Mouse (Mus musculus) layer of hippocampus, postnatal 36 days (tissue): ENCODE results near the gene Hist1h2bg. TPM values are rescaled to one million over a fixed set of nuclear protein-coding genes. Genes with fewer than 3 reads are reported as not detected.

Source experiments
- DNase-seq, 2 experiments: peaks; one replicate each; pipeline ENCODE4 v3.0.0; 2022
- total RNA-seq, 2 experiments: library from RNA; stranded (reverse); gene quantifications; 2 replicates each; pipeline ENCODE4 v1.2.3; 2021

The Hist1h2bg gene
- total RNA-seq, result 10 to 100 TPM; 74.7 to 86.4 TPM

DNA sequence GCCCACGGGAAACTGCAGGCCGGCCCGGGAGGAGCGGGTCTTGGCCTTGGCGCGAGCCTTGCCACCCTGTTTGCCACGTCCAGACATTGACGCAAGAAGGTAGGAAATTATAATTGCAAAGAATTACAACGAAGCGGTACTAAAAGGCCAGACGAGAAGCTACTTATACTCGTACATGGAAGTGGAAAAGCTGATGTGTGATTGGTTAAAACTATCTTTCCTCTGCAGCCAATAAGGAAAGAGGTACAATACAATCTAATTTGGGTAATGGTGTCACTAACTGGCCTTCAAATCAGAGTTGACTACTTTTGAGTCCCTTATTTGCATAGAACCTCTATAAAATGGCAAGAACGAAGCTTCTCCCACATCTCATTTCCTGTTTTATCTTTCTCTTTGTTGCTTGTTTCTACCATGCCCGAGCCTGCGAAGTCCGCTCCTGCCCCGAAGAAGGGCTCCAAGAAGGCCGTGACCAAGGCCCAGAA lies at the start of gene Hist1h2bg, which contains the start of gene Hist1h2ae:
Gene Hist1h2bg (plus strand): TSS at position 375 of the 482 bp plus-strand sequence.
Gene Hist1h2ae (minus strand): TSS at position 199 of the 482 bp plus-strand sequence.
- DNase-seq, result peak; percentile 79

DNA sequence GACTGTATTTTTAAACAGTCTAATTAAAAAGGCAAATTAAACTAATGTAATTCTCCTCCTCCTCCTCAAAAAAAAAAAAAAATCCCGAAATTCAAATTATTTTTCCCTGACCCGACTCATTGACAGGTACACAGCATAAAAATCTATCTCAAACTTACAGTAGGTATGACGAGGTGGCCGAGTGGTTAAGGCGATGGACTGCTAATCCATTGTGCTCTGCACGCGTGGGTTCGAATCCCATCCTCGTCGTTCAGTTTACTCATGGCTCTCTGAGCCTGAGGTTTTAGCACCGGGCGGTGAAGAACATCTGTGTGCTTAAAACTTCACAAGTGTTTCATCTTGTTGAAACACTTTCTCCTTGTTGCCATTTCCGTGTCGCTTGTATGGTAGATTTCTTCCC lies 49.5 kb upstream of the Hist1h2bg start:
- peak; percentile 74 to 77 for DNase-seq

DNA sequence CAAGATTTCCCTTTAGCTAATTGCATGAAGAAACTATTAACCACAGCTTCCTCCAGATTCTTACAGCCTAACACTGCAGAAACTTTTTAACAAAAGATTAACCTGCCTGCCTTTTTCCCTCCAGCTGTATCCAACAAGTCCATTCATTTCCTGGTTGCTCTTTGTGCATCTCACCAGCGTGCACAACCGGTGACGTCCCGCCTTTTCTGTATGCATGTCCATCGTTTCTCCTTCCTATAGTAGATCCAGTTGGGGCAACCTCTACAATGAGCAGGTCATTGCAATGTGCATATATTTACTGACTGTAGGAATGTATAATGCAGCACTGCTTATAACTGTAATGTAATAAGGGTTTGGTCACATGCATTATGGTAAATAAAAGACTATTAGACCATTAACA lies 47.2 kb upstream of the Hist1h2bg start:
- no peak for DNase-seq

DNA sequence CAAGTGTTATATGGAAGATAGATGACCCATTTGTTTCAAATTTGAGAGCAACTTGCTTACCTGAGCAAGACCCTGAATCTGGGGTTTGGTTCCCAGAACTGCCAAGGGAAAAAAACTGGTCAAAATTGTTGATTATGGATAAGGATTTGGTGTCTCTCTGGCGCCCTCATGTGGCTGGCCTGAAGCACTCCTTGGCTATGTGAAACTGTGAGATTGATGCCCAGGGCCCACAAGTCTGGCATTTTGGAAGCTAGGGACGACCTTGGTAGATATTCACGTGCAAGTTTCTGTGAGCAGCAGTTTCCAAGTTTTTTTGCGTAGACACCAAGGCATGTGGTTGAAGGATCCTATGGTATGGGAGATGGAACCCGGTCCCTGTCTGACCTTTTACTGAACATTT lies 46.5 kb upstream of the Hist1h2bg start:
- DNase-seq, result peak; percentile 66 to 76

DNA sequence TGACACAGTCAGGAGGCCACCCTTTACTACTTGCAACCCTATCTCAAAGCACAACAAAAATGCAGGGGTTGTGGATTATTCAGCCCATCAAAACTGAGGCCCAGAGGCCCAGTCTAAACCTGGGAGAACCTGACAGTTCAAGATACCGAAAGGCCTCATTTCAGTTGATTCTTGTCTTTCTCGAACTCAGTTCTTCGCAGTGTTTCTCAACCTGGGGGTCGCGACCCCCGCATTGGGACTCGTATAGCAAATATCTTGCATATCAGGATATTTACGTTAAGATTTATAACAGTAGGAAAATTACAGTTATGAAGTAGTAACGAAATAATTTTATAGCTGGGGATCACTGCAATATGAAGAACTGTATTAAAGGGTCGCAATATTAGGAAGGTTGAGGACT lies 45.3 kb upstream of the Hist1h2bg start:
- DNase-seq, result no peak

DNA sequence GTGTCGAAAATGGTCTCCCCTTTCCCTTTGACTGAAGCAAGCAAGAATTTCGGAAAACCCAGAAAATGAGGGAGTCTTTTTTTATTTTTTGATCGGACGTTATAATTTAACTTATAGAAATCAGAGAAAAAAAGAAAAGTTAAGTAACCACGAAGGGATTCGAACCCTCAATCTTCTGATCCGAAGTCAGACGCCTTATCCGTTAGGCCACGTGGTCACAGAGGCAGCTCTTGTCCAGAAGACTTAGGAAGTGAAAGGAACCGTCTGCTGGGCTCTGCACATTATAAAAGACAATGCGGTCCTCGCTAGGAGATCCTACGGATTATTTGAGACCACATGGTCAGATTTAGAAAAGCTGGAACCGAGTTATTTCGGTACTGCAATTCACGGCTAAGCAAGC lies 44.9 kb upstream of the Hist1h2bg start:
- peak; percentile 89 to 94 for DNase-seq

DNA sequence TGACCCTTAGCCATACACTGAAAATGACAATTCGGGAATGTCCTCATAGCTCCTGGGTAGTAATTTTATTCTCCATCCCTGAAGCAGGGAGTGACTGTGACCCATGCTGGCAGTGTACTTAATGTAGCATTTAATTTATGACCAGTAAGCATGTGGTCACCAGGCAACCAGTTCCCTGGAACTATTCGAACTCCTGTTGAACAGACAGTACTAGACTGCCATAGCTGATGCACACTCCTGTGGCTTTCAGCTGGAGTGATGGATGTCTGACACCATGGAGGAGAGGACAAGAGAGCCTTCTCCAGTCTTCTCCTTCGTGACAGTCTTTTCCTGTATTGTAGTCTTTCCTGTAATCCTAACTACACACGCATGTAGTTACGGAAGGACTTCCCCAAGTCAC lies 42.2 kb upstream of the Hist1h2bg start:
- DNase-seq, result no peak

DNA sequence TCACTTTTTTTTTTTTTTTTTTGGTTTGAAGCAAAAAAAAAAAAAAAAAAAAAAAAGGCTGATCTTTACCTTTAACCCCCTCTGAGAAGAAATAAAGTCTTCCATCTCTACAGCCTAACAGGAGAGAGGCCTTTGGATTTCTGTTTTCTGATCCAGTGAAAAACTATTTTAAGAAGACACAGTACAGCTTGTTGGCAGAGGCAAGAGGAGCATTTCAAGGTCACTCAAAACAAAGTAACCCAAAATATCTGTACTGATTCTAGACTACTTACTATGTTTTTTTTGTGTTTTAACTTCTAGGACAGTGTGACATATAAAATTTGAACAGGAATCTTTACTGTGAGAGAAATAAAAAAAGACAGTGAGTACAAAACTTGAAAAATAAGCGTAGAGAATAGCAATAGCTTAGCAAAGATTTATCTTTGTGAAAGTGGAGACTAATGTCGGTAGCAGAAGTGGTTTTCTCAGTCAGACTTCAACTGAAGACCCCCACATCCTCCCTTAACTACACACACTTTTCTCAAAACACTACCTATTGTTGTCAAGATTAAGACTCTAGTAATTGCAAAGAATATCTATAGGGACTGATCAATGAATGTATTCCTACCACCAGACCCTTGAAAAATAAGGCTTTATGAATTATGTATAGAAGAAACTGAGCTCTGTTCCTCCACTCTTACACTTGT lies 41.6 kb upstream of the Hist1h2bg start:
- no peak for DNase-seq

DNA sequence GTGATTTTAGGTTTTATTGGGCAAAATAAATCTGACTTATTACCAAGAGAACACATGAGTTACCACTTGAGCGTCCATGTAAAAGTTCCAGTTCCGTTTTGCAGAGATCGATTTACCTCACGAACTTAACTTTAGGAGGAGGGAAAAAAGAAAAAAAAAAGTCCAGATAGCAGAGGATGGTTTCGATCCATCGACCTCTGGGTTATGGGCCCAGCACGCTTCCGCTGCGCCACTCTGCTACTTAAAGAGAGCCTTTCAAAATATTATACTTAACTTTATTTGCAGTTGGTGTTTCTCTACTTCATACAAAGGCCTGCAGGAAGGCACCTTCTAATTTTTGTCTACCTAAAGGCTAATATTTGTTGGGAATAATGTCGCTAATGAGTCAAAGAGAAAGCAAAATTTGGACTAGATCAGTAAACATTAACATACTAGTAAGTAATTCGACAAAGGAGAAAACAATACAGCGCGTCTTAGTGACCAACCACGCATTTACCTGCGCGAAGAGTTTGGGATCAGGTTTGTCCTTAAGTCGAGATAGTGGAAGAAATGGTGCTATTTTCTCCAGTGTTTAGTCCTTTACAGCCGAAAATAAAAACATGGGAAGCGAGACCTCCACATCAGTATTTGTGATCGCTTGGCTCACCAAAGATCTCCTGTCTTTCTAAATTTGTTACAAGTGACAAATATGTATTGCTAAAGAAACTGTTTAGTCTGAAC lies 40.9 kb upstream of the Hist1h2bg start:
- peak; percentile 66 to 76 for DNase-seq

DNA sequence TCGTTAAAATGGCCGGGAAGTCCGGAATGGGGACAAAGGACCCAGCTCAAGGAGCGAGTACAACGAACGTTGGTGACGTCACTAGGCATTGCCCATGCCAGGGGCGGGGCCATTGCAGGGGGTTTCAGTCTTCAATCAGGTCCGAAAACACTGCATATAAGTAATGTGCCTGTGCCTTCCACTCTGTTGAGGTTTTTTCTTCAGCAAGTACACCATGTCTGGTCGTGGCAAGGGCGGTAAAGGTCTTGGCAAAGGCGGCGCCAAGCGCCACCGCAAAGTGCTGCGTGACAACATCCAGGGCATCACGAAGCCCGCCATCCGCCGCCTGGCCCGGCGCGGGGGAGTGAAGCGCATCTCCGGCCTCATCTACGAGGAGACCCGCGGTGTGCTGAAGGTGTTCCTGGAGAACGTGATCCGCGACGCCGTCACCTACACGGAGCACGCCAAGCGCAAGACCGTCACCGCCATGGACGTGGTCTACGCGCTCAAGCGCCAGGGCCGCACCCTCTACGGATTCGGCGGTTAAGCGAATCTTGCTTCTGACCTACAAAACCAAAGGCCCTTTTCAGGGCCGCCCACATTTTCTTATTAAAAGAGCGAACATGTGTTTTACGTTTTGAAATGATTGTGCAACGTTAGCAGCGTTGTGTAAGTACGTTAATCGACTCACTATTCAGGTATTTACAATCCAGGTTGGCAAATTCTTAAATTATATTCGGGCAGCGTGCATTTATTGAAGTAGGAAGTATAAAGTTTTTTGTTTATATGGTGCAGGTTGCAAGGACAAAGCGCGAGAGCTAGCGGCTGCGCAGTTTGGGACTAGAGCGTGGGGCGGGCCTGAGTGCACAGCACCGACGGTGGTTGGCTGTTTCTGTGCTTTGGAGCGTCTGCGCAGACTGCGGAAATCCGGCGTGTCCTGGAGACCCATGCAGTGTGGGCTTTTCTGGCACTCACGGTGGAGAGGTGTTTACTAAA lies 40.0 kb upstream of the Hist1h2bg start, which contains the start of gene Hist1h4h:
Gene Hist1h4h (plus strand): TSS at position 150 of the 975 bp plus-strand sequence.
- peak; percentile 96 for DNase-seq

DNA sequence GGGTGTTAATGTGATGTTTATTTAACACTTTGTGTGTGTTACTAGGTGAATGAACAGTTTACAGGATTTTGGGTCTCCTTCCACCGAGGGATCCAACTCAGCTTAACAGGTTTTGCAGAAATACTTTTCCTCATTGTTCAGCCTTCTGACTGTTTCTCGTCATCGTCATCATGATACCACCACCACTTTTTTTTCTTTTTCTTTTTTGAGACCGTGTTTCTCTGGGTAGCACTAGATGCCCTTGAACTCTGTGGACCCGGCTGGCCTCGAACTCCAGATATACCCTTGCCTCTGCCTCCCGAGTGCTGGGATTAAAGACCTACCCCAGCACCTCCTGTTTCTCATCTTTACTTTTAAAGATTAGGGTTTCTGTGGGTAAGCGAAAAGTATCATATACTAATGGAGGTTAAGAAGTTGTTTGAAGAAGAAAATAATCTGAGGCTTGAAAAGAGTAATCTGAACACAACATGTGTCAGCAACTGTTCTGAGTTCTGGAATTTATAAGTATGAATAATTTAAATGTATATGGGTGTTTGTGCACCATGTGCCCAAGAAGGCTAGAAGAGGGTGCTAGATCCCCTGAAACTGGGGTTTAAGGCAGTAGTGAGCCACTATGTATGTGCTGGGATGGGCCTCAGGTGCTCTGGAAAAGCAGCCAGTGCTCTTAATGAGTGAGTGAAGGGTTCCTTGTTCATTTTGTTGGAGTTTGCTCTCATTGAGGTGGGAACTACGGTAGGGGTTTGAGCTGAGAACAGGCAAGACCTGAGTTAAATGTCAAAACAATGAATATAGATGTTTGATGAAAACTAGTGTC lies 38.7 kb upstream of the Hist1h2bg start:
- DNase-seq, result no peak

DNA sequence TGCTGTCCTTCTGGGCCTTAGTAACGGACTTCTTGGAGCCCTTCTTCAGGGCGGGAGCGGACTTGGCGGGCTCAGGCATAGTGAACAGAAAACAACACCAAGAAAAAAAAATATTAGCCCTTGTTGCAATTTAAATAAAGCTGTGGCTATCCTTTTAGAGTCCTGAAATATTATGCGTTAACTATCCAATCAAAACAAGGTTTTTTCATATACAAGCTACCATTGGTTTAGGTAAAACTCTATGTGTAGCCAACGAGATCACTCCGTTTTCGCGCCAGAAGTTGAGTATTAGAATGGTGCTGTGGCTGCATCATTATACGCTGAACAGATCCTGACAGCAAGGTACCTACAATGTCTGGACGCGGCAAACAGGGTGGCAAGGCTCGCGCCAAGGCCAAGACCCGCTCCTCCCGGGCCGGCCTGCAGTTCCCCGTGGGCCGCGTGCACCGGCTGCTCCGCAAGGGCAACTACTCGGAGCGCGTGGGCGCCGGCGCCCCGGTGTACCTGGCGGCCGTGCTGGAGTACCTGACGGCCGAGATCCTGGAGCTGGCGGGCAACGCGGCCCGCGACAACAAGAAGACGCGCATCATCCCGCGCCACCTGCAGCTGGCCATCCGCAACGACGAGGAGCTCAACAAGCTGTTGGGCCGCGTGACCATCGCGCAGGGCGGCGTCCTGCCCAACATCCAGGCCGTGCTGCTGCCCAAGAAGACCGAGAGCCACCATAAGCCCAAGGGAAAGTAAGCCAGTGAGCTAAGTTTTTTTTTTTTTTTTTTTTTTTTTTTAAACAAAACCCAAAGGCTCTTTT lies 37.4 kb upstream of the Hist1h2bg start, which contains the start of gene Hist1h2af:
Gene Hist1h2af (plus strand): TSS at position 347 of the 808 bp plus-strand sequence.
- DNase-seq, result peak; percentile 54 to 61

DNA sequence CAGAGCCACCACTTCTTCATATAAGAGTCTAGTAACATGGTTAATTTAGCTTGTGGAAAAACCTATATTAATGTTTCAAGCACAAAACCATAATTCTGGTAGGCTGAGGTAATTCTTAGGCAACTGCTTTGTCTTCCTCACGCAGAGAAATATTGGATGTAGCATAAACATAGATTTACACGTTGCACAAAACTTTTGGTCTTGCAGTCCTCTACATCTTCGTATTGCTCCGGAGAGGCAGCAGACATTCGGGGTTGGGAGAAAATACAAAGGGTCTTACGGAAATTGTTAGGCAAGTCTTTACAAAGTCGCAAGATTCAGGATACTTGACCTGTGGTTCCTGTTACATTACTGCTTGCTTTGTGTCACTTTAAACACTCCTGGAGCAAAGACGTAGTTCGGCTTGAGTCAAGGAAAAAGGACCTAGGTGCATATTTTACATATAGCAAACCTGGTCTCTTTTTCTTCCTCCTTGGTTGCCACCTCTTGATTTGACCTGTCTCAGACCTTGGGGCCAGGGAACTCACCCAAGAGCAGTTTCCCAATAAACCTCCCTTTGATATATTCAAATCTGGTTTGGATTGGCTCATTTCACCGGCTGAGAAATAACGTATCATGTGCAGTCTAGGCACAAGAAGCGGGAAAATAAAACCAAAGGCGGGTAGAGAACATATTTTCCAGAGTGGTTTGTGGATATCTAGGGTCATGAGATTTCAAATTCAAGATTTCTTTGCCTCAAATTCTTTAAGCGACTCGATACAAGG lies 36.6 kb upstream of the Hist1h2bg start:
- DNase-seq, result peak in 1 of 2 experiments; percentile 24

DNA sequence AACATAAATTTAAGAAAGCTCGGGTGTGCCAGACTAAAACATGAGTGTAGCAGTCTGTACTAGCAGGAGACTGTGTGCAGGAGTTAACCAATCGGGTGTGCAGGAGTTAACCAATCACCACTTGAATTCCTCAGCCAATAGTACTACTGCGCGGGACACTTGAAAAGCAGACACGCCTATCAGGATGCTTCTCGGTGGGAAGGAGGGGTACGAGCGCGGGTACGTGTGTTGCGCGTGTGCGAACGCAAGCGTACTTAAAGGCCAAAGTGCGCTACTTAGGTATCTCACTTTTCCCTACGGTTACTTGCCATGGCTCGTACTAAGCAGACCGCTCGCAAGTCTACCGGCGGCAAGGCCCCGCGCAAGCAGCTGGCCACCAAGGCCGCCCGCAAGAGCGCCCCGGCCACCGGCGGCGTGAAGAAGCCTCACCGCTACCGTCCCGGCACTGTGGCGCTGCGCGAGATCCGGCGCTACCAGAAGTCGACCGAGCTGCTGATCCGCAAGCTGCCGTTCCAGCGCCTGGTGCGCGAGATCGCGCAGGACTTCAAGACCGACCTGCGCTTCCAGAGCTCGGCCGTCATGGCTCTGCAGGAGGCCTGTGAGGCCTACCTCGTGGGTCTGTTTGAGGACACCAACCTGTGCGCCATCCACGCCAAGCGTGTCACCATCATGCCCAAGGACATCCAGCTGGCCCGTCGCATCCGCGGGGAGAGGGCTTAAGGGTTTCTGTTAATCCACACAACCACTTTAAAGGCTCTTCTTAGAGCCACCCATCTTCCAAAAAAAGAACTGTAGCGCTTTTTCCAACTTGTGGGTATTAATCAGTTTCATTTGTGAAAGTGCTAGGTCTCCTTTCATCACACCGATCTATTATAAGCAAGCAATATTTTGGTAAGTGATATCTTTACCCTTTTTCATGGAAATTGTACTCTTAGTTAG lies 35.8 kb upstream of the Hist1h2bg start, which contains the start of gene Hist1h3g:
Gene Hist1h3g (plus strand): TSS at position 286 of the 939 bp plus-strand sequence.
- DNase-seq, result peak; percentile 86 to 87

DNA sequence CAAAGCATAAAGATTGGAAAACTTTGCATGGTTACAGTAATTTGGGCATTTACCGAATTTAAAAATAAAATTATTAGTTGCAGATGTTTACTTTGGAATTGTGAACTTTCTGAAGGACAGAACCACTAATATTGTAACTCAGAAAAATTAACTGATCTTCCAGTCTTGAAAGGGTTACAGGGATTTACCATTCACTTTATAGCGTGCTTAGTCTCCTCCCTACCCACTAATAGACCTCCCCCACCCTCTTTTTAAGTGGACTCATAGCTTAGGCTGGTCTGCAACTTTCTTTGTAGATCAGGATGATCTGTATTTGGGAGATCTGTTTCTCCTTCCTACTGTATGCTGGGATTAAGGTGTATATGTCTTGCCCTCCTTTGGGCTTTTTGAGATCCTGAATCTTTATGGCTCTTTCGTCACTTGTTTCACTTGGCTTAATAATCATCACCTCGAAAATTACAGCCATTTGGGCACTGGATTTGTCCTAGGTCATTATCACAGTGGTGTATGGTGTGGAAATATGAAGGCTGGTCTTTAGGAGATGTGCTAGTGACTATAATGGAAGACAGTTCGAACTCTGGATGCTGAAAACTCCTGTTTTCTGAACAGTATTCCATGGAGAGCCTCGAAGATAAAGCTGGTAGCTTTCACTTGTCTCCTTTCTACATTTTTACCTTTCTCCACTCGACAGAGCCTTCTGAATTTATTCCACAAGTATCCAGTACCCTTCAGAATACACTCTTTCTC lies 34.9 kb upstream of the Hist1h2bg start:
- no peak for DNase-seq

DNA sequence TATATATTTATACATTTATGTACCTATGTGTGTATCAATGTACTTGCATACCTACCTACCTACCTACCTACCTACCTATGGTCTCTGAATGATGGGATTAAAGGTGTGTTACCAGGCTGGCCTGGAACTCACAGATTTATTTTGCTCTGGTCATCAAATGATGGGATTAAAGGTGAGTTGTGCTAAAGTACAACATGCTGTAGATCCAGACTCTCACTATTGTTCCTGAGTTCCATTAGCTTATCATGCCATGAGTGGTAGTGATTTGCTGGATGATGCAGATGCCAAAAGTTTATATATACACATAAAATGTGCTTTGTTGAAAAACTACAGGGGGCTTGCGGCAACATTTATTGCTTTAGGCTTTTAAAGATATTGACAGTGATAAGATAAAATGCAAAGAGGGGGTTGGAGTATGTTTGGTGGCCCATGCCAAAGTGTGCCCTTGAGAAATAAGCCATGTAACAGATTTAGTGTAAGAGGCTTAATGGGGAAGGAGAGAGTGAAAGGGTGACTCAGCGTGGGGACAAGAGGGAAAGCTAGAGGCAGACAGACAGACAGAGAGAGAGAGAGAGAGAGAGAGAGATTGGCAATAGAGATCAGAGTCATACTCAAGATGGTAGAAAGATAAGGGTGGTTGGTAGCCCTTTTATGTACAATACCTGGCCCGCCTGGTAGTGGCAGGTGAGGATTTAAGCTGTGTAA lies 34.0 kb upstream of the Hist1h2bg start:
- no peak for DNase-seq

DNA sequence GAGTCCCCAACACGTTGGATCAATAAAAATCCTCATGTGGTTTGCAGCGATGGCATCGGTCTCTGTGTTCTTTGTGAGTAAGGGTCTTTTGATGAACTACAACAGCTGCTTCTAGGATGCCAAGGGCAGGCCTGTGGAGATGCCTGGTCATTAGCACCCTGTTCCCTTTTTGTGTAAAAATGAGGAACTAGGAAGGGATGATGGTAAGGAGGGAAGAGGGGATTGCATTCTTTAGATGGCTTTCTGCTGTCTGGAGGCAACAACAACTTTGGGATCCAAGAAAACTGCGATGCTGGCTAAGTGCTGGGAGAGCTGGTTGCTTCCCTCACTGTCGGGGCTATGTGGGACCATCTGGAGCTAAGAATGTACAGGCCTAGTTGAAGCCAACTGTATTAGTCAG lies 32.9 kb upstream of the Hist1h2bg start:
- DNase-seq, result no peak
